Mouse (Mus musculus): ENCODE measurements around the gene 1700001C19Rik. TPM values are rescaled to one million over a fixed set of nuclear protein-coding genes. Genes with fewer than 3 reads are reported as not detected.
"Not testable (repeated sequence)": the region's sequence is repeated elsewhere in the genome, so short reads cannot be mapped to it uniquely, and the experiment has no call there.

The 1700001C19Rik gene
- polyA plus RNA-seq, 1 experiment from 2014 or later: 0.45 TPM

DNA sequence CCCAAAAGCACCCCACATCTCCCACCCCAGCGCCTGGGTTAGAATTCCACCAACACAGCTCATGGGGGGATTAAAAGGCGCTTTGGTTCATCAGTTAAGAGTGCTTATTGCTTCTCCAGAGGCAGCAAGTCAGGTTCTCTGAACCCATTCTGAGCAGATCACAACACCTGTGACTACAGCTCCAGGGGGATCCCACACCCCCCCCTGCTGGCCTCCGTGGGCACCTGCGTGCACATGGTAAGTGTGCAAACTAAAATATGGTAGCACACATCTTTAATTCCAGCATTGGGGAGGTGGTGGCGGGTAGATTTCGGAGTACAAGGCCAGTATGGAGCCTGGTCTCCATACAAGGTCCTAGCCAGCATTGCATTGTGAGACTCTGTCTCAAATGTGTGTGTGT, 9.9 kb downstream of the 1700001C19Rik start:
- no peak overlapping the region for H3K27ac ChIP-seq (replicated peaks)
- H3K9ac ChIP-seq (ENCODE audit: low read length): no peak overlapping the region
- no peaks in the 10 kb centered on the region for H3K27me3 ChIP-seq (ENCODE audit: control insufficient read depth, insufficient read depth, low read length)
- no peak for DNase-seq (ENCODE audit: low spot score)
- TF ChIP-seq CTCF (IDR thresholded peaks at IDR 0.05; ENCODE audit: low read depth): peak; percentile 63
- TF ChIP-seq EP300 (optimal IDR thresholded peaks at IDR 0.05): no peak
- H3K4me1 ChIP-seq (replicated peaks; ENCODE audit: control insufficient read depth, insufficient read depth): no peaks in the 10 kb centered on the region
- WGBS: 82% methylated on average over 6 of the region's 6 CpGs
- no peaks in the 10 kb centered on the region for H3K9me3 ChIP-seq (ENCODE audit: control insufficient read depth, low read length)
- no peaks in the 10 kb centered on the region for H3K36me3 ChIP-seq (ENCODE audit: control insufficient read depth, insufficient read depth, low read length)
- ATAC-seq (ENCODE audit: low FRiP score, low TSS enrichment): no peak
- no peak overlapping the region for H3K4me2 ChIP-seq (replicated peaks; ENCODE audit: low read depth)
- H3K4me3 ChIP-seq (ENCODE audit: low read depth, low read length): no peak overlapping the region

DNA sequence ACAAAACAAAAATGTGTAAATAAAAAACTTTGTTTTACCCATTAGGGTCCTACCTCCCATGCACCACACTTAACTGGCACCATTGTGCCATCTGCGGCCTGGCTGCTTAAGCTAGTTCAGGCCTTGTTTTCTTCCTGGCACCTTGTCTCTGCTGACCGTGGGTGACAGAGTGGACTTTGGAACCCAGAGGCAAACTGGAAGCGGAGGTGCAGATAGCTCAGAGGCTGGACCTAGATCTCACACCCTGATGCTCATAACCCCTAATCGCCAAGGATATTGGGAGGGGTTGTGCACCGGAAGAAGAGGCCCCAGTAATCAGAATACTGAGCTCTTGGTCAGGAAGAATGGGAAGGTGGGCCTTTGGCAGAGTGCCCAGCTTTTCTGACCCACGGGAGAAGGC, 13.0 kb downstream of the 1700001C19Rik start:
- Histone ChIP-seq H3K27me3 (ENCODE audit: control insufficient read depth, insufficient read depth, low read length) (no peaks in the 10 kb centered on the region), H3K4me3 (ENCODE audit: low read depth, low read length) (no peak overlapping the region), H3K36me3 (ENCODE audit: control insufficient read depth, insufficient read depth, low read length) (no peaks in the 10 kb centered on the region), H3K4me2 (replicated peaks; ENCODE audit: low read depth) (no peak overlapping the region), H3K9me3 (ENCODE audit: control insufficient read depth, low read length) (no peaks in the 10 kb centered on the region), H3K4me1 (replicated peaks; ENCODE audit: control insufficient read depth, insufficient read depth) (no peaks in the 10 kb centered on the region), H3K9ac (ENCODE audit: low read length) (no peak overlapping the region), H3K27ac (replicated peaks) (peak overlapping the region; percentile 41)
- ATAC-seq (ENCODE audit: low FRiP score, low TSS enrichment): peak; percentile 52
- TF ChIP-seq EP300 (optimal IDR thresholded peaks at IDR 0.05) (no peak), CTCF (IDR thresholded peaks at IDR 0.05; ENCODE audit: low read depth) (no peak)
- 58% methylated on average over 6 of the region's 6 CpGs for WGBS
- peak; percentile 61 for DNase-seq (ENCODE audit: low spot score)

DNA sequence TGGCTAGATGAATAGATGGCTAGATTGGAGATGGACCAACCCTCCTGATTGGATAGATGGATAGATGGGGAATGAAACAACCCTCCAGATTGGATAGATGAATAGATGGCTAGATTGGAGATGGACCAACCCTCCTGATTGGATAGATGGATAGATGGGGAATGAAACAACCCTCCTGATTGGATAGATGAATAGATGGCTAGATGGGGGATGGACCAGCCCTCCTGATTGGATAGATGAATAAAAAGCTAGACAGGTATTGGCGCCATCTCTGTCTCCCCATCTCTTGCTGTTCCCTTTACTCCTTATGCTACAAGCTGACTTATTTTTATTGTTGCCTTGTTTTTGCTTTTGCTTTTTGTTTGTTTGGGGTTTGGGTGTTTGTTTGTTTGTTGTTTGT, 14.6 kb downstream of the 1700001C19Rik start:
- not testable (repeated sequence) for H3K9ac ChIP-seq (ENCODE audit: low read length); H3K4me2 ChIP-seq (replicated peaks; ENCODE audit: low read depth); H3K27me3 ChIP-seq (ENCODE audit: control insufficient read depth, insufficient read depth, low read length); H3K27ac ChIP-seq (replicated peaks); ATAC-seq (ENCODE audit: low FRiP score, low TSS enrichment); H3K4me3 ChIP-seq (ENCODE audit: low read depth, low read length); H3K4me1 ChIP-seq (replicated peaks; ENCODE audit: control insufficient read depth, insufficient read depth); H3K36me3 ChIP-seq (ENCODE audit: control insufficient read depth, insufficient read depth, low read length); H3K9me3 ChIP-seq (ENCODE audit: control insufficient read depth, low read length); DNase-seq (ENCODE audit: low spot score)
- WGBS: 100% methylated on average over 1 of the region's 1 CpGs

DNA sequence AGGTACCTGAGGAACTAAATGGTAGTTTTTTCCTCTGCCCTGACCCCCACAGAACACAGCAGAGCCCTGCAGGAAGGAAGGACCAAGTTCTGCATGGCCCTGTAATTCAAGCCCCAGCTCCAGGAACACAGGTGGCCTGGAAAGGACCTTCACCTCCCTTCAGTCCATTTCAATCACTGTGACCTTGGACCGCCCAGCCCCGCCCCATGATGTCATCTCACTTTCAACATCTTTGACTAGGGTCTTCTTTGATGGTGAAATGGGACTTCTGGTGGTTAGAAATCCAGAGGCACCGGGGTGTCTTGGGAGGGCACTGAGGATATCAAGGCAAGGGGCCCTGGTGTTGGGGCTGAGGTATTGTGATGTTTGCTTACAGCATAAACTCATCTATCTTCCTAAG, 15.6 kb downstream of the 1700001C19Rik start:
- WGBS: 77% methylated on average over 3 of the region's 3 CpGs
- Histone ChIP-seq H3K9ac (ENCODE audit: low read length) (no peak overlapping the region), H3K4me2 (replicated peaks; ENCODE audit: low read depth) (no peak overlapping the region), H3K27me3 (ENCODE audit: control insufficient read depth, insufficient read depth, low read length) (no peaks in the 10 kb centered on the region), H3K36me3 (ENCODE audit: control insufficient read depth, insufficient read depth, low read length) (no peaks in the 10 kb centered on the region), H3K9me3 (ENCODE audit: control insufficient read depth, low read length) (no peaks in the 10 kb centered on the region), H3K27ac (replicated peaks) (no peak overlapping the region), H3K4me3 (ENCODE audit: low read depth, low read length) (no peak overlapping the region), H3K4me1 (replicated peaks; ENCODE audit: control insufficient read depth, insufficient read depth) (no peaks in the 10 kb centered on the region)
- TF ChIP-seq EP300 (optimal IDR thresholded peaks at IDR 0.05) (no peak), CTCF (IDR thresholded peaks at IDR 0.05; ENCODE audit: low read depth) (no peak)
- ATAC-seq (ENCODE audit: low FRiP score, low TSS enrichment): no peak
- no peak for DNase-seq (ENCODE audit: low spot score)

DNA sequence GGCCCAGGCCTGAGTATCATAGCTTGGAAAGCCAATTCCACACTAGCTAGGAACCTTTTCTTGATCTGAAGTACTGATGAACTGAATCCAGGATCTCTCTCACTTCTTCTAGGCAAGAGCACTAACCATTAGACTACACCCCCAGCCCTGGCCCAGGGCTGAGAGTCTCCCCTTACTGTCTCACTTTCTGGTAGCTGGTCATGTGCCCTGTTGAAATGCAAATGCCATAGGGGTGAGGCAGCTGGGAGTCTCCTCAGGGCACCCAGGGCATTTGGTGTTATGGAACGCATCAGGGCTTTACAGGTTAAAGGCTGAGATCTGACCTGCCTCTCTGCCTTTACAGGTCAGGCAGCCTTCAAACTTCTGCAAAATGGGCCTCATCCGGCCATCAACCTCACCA, 17.0 kb downstream of the 1700001C19Rik start:
- no peak for DNase-seq (ENCODE audit: low spot score)
- WGBS: 61% methylated on average over 2 of the region's 2 CpGs
- no peaks in the 10 kb centered on the region for H3K36me3 ChIP-seq (ENCODE audit: control insufficient read depth, insufficient read depth, low read length)
- H3K27ac ChIP-seq (replicated peaks): peak overlapping the region; percentile 49; the same call in 1 of the 2 replicates
- TF ChIP-seq EP300 (optimal IDR thresholded peaks at IDR 0.05): no peak
- TF ChIP-seq CTCF (IDR thresholded peaks at IDR 0.05; ENCODE audit: low read depth): no peak
- H3K4me1 ChIP-seq (replicated peaks; ENCODE audit: control insufficient read depth, insufficient read depth): no peaks in the 10 kb centered on the region
- H3K9me3 ChIP-seq (ENCODE audit: control insufficient read depth, low read length): no peaks in the 10 kb centered on the region
- H3K4me2 ChIP-seq (replicated peaks; ENCODE audit: low read depth): no peak overlapping the region
- no peaks in the 10 kb centered on the region for H3K27me3 ChIP-seq (ENCODE audit: control insufficient read depth, insufficient read depth, low read length)
- no peak overlapping the region for H3K9ac ChIP-seq (ENCODE audit: low read length)
- no peak for ATAC-seq (ENCODE audit: low FRiP score, low TSS enrichment)
- no peak overlapping the region for H3K4me3 ChIP-seq (ENCODE audit: low read depth, low read length)

DNA sequence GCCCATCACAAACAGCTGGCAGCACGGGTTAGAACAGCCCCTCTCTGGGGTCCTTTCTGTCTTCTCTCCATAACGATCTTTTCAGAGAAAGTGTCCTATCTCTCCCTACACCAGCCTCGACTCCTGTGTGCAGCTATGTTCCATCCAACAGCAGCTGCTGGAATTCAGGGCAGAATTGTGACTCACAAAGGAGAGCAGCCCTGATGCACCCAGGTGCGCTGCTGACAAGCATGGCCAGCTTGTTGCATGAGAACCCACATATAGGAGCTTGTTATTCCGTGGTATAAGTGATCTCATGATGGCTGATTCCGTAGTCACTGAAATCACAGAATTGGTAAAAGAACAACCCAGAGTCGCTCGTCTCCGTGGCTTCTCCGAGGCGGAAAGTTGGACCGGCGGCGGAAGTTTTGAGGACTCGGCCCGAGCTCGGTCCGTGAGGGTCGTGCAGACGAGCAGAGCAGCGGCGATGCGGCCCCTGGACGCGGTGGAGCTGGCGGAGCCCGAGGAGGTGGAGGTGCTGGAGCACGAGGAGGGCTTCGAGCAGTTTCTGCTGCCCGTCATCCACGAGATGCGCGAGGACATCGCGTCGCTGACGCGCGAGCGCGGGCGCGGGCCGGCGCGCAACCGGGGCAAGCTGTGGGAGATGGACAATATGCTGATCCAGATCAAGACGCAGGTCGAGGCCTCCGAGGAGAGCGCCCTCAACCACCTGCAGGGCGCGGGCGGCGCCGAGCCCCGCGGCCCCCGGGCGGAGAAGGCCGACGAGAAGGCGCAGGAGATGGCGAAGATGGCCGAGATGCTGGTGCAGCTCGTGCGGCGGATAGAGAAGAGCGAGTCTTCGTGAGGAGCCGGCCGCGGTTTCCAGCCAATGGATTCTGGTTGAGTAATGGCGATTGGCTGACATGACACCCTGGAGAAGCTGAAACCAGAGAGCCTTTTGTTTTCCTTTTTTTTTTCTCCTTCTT, 27.0 kb downstream of the 1700001C19Rik start:
- not testable (repeated sequence) for H3K27ac ChIP-seq (replicated peaks); H3K9me3 ChIP-seq (ENCODE audit: control insufficient read depth, low read length); H3K9ac ChIP-seq (ENCODE audit: low read length); DNase-seq (ENCODE audit: low spot score); H3K27me3 ChIP-seq (ENCODE audit: control insufficient read depth, insufficient read depth, low read length); ATAC-seq (ENCODE audit: low FRiP score, low TSS enrichment); H3K36me3 ChIP-seq (ENCODE audit: control insufficient read depth, insufficient read depth, low read length); H3K4me1 ChIP-seq (replicated peaks; ENCODE audit: control insufficient read depth, insufficient read depth)
- H3K4me3 ChIP-seq (ENCODE audit: low read depth, low read length): peak overlapping the region; percentile 35
- WGBS: 3% methylated on average over 70 of the region's 74 CpGs
- H3K4me2 ChIP-seq (replicated peaks; ENCODE audit: low read depth): peak overlapping the region; percentile 47
